Mouse (Mus musculus): ENCODE results near the gene Gata3. TPM values are rescaled to one million over a fixed set of nuclear protein-coding genes. Genes with fewer than 3 reads are reported as not detected.

Gata3 gene
- 67.8 and 180 TPM in 2 replicates for polyA plus RNA-seq (2012; ENCODE audit: low replicate concordance)

DNA sequence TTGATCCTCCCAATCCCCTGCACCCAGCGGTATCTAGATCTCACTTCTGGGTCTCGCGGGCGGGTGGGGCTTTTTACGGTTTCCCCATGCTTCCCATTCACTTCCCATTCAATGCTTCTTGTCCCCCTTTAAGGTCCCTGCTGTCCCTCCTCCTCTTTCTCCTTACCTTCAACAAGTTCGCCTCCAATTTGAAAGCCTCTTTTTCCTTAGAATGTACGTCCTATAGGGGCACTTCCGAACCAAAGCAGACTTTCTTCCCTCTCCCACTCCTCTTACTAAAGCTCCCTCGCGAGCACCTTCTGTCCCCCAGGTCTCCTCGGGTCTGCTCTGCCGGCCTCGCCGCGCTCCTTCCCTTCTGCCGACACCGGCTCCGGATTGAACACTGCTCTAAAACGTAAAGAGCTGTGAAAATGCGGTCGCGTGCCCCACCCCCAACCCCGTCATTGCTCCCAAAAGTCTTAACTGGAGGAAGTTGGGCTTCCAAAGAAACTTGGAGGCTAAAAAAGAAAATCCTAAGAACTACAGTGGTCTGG lies at the start of gene Gata3:
Gene Gata3 (minus strand): TSS at position 384 of the 533 bp plus-strand sequence.

DNA sequence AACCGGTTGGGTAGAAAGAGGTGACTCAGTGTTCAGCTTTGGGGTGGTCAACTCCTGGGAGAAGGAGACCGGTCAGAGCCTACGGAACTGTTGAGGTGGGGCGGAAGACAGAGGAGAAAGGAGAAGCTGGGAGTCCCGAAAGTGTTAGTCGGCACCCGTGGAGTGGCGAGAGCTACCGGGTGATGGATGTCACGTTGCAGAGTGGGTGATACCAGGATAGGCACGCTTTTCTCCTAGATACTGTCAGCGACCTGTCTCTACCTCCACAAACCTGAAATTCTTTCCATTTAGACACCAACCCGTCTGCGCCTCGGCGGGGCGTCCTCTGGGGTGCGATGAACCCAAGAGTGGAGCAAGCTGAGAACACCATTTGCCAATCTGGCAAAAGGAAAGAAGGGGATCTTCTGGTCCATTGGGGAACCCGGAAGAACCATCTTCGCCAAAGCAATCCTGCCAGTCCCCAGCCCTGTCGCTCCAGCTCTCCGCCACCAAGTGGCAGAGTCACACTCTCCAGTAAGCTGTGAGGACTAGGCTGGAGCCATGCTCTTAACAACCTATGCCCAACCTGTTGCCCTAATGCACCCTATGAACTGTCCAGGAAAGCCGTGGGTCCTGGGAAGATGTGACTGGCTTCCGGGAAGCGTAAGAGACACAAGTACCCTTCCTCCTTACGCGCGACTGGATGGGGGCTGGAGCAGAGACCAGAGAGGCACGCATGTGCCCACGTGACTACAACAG lies 752 bp downstream of the Gata3 start, which contains the start of gene 9230102O04Rik:
Gene 9230102O04Rik (minus strand): TSS at position 628 of the 738 bp plus-strand sequence.

DNA sequence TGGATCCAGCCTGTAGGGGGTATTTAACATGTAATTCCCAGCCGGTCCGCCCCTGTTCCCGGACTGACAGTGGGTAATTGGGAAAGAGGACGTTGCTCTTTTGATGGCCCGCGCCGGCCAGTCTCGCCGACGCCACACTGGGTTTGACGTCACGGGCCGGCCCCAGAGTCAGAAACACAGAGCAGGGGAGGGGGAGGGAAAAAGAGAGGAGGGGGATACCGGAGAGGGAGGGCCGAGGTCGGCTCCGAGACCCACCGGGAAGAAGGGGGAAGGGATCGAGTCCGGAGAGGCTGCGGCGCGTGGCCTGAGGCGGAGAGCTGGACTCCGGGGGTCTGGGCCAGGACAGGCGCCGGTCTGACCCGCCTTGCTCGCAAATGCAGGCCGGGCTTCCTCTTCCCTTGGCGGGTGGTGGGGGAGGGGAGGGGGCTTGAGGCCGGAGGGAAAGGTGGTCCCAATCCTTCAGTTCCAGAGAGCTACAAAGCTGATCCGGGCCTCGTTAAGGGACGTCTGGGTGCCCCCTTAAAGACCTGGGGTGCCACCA lies 8.7 kb downstream of the Gata3 start, which contains the start of gene 4930412O13Rik:
Gene 4930412O13Rik (plus strand): TSS at position 202 of the 541 bp plus-strand sequence.

Other genes starting within 250 kb of the Gata3 start
- not detected in 2 replicates for gene 4930412O13Rik, start 8.8 kb downstream of the Gata3 start, polyA plus RNA-seq (2012; ENCODE audit: low replicate concordance)
- gene 9230102O04Rik, start 494 bp downstream of the Gata3 start, polyA plus RNA-seq (2012; ENCODE audit: low replicate concordance), result not detected in 2 replicates
- gene Taf3, start 158.6 kb upstream of the Gata3 start, polyA plus RNA-seq (2012; ENCODE audit: low replicate concordance), result 23.8 and 24.7 TPM in 2 replicates
- gene Atp5c1, start 190.5 kb upstream of the Gata3 start, polyA plus RNA-seq (2012; ENCODE audit: low replicate concordance), result 14.5 and 32.5 TPM in 2 replicates
- 3.0 and 5.4 TPM in 2 replicates for gene Kin, start 190.6 kb upstream of the Gata3 start, polyA plus RNA-seq (2012; ENCODE audit: low replicate concordance)
- gene Itih2, start 241.4 kb upstream of the Gata3 start, polyA plus RNA-seq (2012; ENCODE audit: low replicate concordance), result not detected in 2 replicates

Measured in hematopoietic multipotent progenitor cell, adult 10-12 weeks (in vitro differentiated cells).